In genomic region chr14:118986653-118987522, GRCm38 (mm10) we compare ENCODE assay signal across 8 mouse cellular contexts. TPM values are rescaled to one million over a fixed set of nuclear protein-coding genes. Genes with fewer than 3 reads are reported as not detected.
DNase-seq lines count a peak whose midpoint lies in the region; ATAC-seq and TF ChIP-seq lines count a peak whose summit lies in the region.

No protein-coding gene starts in this region.

- no peaks in the 10 kb centered on the region for H3K9me3 ChIP-seq in heart, postnatal 0 days (replicated peaks; ENCODE audit: control insufficient read depth, low read length)
- H3K9me3 ChIP-seq in lung, embryonic 14.5 days (ENCODE audit: low read depth, low read length), result no peaks in the 10 kb centered on the region

- no peak overlapping the region for H3K4me2 ChIP-seq in heart, postnatal 0 days (ENCODE audit: low read depth, low read length)
- H3K4me2 ChIP-seq in lung, embryonic 14.5 days, result no peak overlapping the region

- ATAC-seq in heart, postnatal 0 days (ENCODE audit: insufficient read depth, low read depth), result no peak
- no peak for ATAC-seq in lung, embryonic 14.5 days (ENCODE audit: insufficient read depth)

- no peak overlapping the region for H3K4me3 ChIP-seq in heart, postnatal 0 days (ENCODE audit: low read depth, low read length)
- no peak overlapping the region for H3K4me3 ChIP-seq in lung, embryonic 14.5 days (ENCODE audit: low read depth, low read length)

- 41% methylated on average over 16 of the region's 16 CpGs for WGBS in heart, postnatal 0 days
- 43% methylated on average over 16 of the region's 16 CpGs for WGBS in large intestine, adult 2 months
- 40% methylated on average over 16 of the region's 16 CpGs for WGBS in lung, embryonic 14.5 days

- peak; percentile 69 for DNase-seq in ES-CJ7 (ENCODE audit: low read depth, low spot score)
- peak; percentile 79 for DNase-seq in adrenal gland, postnatal 14 days
- DNase-seq in embryo, embryonic 9.5 days (ENCODE audit: extremely low spot score), result peak; percentile 72
- peak; percentile 41 for DNase-seq in heart, postnatal 0 days (ENCODE audit: low spot score)
- peak; percentile 59 for DNase-seq in large intestine, adult 2 months (ENCODE audit: low read depth, low spot score)
- peak; percentile 88 for DNase-seq in lung, embryonic 14.5 days
- DNase-seq in ovary, postnatal 36 days (ENCODE audit: low spot score), result peak; percentile 53
- peak; percentile 87 for DNase-seq in thymus, postnatal 4 days

- H3K9ac ChIP-seq in heart, postnatal 0 days (replicated peaks; ENCODE audit: low read depth, low read length), result no peak overlapping the region
- H3K9ac ChIP-seq in lung, embryonic 14.5 days, result no peak overlapping the region

- TF ChIP-seq CTCF in heart, postnatal 0 days (IDR thresholded peaks at IDR 0.05; ENCODE audit: low read depth), result peak; percentile 78
- peak; percentile 89 for TF ChIP-seq CTCF in lung, embryonic 14.5 days (IDR thresholded peaks at IDR 0.05; ENCODE audit: low read depth)

- no peaks in the 10 kb centered on the region for H3K27me3 ChIP-seq in heart, postnatal 0 days (ENCODE audit: control insufficient read depth, insufficient read depth, low read length)
- H3K27me3 ChIP-seq in lung, embryonic 14.5 days (ENCODE audit: insufficient read depth, low read length), result no peaks in the 10 kb centered on the region

- TF ChIP-seq EP300 in heart, postnatal 0 days (IDR thresholded peaks at IDR 0.05; ENCODE audit: low read depth), result no peak

- no peaks in the 10 kb centered on the region for H3K4me1 ChIP-seq in heart, postnatal 0 days (ENCODE audit: control insufficient read depth, insufficient read depth)
- H3K4me1 ChIP-seq in lung, embryonic 14.5 days (ENCODE audit: insufficient read depth), result no peaks in the 10 kb centered on the region

- H3K36me3 ChIP-seq in heart, postnatal 0 days (replicated peaks; ENCODE audit: control insufficient read depth, insufficient read depth, low read length), result peaks cover 11% of the 10 kb centered on the region
- peaks cover 44% of the 10 kb centered on the region for H3K36me3 ChIP-seq in lung, embryonic 14.5 days (ENCODE audit: insufficient read depth)

- H3K27ac ChIP-seq in heart, postnatal 0 days (ENCODE audit: low read depth), result no peak overlapping the region
- no peak overlapping the region for H3K27ac ChIP-seq in lung, embryonic 14.5 days (ENCODE audit: low read depth)

RNA-seq across cellular contexts. Expression of gene Dnajc3, which starts 49.1 kb away (rescaled TPM):
- total RNA-seq in adrenal gland, postnatal 14 days (2021), result 53.6 and 56.4 TPM in 2 replicates
- 15.6 and 19.7 TPM in 2 replicates for total RNA-seq in heart, postnatal 0 days (2014; rRNA removed; ENCODE audit: low replicate concordance)
- 17.2 and 19.8 TPM in 2 replicates for polyA plus RNA-seq in heart, postnatal 0 days (2015; fragmentation: Nextera tagmentation; extraction: Ambion mirVana)
- polyA plus RNA-seq in large intestine, adult 2 months (2012; rRNA removed), result 19.2 and 22.8 TPM in 2 replicates
- polyA plus RNA-seq in lung, embryonic 14.5 days (2014; fragmentation: Nextera tagmentation; extraction: Ambion mirVana), result 55.5 and 59.8 TPM in 2 replicates
